Mouse (Mus musculus): ENCODE results near the gene Msh5. TPM values are rescaled to one million over a fixed set of nuclear protein-coding genes. Genes with fewer than 3 reads are reported as not detected.
"Not testable (repeated sequence)": the region's sequence is repeated elsewhere in the genome, so short reads cannot be mapped to it uniquely, and the experiment has no call there.

Msh5 gene
- polyA plus RNA-seq, 1 experiment, result 1.5 TPM

DNA sequence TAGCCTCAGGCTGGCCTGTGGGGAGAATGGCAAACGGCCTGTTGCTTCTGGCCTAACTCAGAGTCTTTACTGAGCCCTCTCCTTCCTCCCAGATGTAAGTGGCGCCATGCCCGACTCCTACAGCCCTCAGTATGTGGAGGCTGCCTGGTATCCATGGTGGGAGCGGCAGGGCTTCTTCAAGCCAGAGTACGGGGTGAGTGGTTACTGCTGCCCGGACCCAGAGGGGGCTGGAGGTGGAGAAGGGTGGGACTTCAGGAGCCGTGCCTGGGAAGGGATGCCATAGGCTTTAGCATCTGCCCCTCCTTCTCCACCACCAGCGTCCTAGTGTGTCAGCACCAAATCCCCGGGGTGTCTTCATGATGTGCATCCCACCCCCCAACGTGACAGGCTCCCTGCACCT lies 41.4 kb downstream of the Msh5 start:
- DNase-seq (ENCODE audit: extremely low spot score in 1 of 2, low spot score in 1 of 2), result no peak

- no peak for DNase-seq (ENCODE audit: extremely low spot score in 1 of 2, low spot score in 1 of 2)
Measured at GRCm38 (mm10) chr17:35004075-35004717, 42.3 kb downstream of the Msh5 start.

GRCm38 (mm10) chr17:35003022-35003838 lies 43.3 kb downstream of the Msh5 start:
- DNase-seq (ENCODE audit: extremely low spot score in 1 of 2, low spot score in 1 of 2), result no peak

- DNase-seq (ENCODE audit: extremely low spot score in 1 of 2, low spot score in 1 of 2), result no peak
Measured at GRCm38 (mm10) chr17:35002153-35002865, 44.2 kb downstream of the Msh5 start.

DNA sequence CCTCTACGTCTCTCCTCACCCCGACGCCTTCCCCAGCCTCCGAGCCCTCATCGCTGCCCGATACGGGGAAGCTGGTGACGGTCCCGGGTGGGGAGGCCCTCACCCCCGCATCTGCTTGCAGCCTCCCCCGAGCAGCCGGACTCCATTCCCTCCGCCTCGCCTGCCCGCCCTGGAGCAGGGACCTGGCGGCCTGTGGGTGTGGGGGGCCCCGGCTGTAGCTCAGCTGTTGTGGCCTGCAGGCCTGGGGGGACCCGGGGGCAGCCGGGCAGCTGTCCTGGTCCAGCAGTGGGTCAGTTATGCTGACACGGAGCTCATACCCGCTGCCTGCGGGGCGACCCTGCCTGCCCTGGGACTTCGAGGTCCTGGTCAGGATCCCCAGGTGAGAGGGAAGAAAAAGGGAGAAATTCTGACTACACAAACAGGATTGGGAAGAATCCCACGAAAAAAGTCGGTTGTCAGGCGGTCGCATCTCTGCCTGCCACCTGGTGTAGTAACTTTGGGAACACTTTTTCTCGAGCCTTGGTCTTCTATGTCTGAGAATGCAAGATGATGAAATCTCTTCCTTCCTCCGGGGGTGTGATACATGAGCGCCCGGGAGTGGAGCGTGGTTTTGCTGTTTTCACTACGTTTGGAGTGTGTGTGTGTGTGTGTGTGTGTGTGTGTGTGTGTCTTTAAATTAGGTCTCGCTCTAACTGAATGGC lies 44.9 kb downstream of the Msh5 start:
- DNase-seq (ENCODE audit: extremely low spot score in 1 of 2, low spot score in 1 of 2), result peak in 1 of 2 experiments; percentile 56

GRCm38 (mm10) chr17:35000717-35001451 lies 45.7 kb downstream of the Msh5 start, which contains the start of gene Vars:
Gene Vars (plus strand): TSS chr17:35000987.
- DNase-seq (ENCODE audit: extremely low spot score in 1 of 2, low spot score in 1 of 2), result peak; percentile 33 to 73

DNA sequence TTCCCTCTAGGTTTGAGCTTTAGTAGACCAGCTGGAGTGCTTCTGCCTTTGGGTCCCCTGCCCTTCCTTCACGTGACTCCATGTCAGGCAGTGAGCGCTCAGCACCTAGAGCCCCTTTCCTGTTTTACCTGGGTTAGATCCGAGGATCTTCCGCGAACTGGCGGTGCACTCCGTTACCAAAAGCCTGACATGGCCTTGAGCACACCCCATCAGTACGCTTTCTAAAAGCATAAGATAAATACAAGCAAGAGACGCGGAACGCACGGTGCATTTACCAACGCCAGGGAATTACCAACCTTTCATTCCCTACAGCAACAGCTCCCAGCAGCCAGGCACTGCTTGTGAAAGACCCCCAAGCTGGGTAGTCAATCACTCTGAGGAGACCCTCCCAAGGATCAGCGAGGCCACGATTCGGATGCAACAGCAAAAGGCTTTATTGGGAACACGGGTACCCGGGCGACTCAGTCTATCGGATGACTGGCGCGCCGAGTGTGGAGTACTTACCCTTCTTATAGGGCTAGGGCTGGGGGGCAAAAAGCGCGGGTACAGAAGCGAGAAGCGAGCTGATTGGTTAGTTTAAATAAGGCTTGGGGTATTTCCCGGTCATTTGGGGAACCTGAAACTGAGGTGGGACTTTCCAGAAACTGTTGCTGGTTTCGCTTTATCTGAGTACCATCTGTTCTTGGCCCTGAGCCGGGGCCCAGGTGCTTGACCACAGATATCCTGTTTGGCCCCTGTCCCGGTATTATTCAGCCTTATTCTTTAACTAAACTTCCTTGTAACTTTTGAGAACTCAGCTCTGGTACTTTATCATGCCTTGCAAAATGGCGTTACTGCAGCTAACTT lies 46.5 kb downstream of the Msh5 start:
- DNase-seq (ENCODE audit: extremely low spot score in 1 of 2, low spot score in 1 of 2), result not testable (repeated sequence)

DNA sequence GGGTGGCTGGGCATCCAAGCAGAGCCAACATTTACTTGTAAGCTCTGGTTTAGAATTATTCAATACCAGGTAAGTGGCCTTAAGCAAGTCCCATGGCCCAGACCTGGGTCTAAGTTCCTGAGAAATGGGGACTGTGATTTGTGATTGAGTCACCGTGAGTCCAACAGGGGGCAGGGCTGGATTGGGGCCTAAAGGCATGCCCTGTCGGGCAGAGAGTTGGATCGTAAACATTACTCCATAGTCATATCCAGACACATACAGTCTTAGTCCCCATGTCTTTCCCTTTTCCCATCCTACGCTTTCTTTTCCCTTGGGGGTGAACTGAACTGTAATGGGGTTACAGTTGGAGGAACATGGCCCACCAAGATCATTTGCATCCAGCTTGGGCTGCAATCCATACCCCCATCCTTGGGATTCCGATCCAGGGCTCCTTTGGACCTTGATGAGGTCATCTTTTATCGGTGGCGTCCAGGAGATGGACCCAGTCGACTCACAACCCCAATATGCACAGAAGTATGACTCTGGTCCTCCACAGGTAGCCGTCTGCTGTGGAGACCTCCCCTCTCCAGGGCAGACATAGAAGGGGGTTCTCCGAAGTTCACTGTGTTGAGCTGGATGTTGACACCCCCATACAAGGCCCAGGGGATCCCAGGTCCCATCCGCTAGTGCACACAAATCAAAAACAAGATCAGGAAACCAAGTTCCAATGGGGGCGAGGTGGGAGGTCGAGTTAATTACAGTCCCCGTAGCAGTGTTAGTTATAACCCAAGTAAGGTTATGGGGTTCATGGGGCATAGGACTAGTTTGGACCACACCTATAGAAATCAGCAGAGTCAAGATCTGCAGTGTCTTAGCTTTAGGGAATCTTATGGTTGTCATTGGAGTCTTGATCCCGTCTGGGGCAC lies 47.8 kb downstream of the Msh5 start:
- no peak for DNase-seq (ENCODE audit: extremely low spot score in 1 of 2, low spot score in 1 of 2)

DNA sequence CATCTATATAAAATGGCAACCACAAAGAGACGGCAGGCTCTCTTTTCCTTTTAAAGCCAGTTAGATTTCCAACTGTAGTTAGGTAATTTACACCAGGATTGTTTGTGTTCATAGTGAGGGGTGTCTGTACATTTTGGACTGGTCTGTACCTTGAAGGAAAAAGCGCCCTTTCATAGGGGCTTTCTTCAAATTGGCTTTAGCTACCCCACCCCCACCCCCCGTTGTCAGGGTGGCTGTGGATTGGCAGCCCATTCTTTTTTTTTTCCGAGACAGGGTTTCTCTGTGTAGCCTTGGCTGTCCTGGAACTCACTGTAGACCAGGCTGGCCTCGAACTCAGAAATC lies 49.4 kb downstream of the Msh5 start:
- DNase-seq (ENCODE audit: extremely low spot score in 1 of 2, low spot score in 1 of 2), result no peak

- no peak for DNase-seq (ENCODE audit: extremely low spot score in 1 of 2, low spot score in 1 of 2)
Measured at GRCm38 (mm10) chr17:34996411-34997141, 50.0 kb downstream of the Msh5 start.

GRCm38 (mm10) chr17:34995927-34996326 lies 50.6 kb downstream of the Msh5 start:
- not testable (repeated sequence) for DNase-seq (ENCODE audit: extremely low spot score in 1 of 2, low spot score in 1 of 2)

- not testable (repeated sequence) for DNase-seq (ENCODE audit: extremely low spot score in 1 of 2, low spot score in 1 of 2)
Measured at GRCm38 (mm10) chr17:34995192-34995591, 51.4 kb downstream of the Msh5 start.

- no peak for DNase-seq (ENCODE audit: extremely low spot score in 1 of 2, low spot score in 1 of 2)
Measured at GRCm38 (mm10) chr17:34994751-34995150, 51.8 kb downstream of the Msh5 start.

DNA sequence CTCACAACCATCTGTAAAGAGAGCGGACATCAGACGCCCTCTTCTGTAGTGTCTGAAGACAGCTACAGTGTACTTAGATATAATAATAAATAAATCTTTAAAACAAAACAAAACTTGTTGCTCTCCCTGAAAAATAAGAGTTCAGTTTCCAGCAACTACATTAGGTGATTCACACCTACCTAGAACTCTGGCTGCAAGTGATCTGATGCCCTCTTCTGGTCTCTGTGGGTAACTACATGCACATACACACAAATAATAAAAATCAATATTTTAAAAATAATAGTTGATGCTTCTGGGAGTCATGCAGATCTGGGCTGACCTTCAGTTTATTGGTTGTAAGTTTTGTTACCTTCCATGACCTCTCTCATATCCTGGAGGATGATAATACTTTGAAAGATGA lies 62.3 kb downstream of the Msh5 start:
- peak in 1 of 2 experiments; percentile 32 for DNase-seq (ENCODE audit: extremely low spot score in 1 of 2, low spot score in 1 of 2)

DNA sequence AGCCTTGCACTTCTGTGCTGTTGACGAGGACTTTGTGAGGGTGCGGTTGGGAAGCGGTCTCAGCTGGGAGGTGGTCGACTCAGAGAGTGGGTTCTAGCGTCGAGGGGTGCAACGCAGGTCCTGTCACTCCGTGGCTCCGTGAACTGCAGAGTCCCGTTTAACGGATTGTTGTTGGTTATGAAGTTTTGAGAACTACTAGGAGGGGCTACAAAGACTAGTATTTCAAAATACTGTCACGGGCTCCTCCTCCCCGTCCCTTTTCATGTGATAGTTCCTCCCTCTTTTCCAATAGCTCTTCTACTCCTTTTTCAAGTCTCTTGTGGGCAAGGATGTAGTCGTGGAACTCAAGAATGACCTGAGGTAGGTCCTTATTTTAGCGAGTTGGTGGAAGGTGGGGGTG lies 64.2 kb downstream of the Msh5 start:
- DNase-seq (ENCODE audit: extremely low spot score in 1 of 2, low spot score in 1 of 2), result no peak

GRCm38 (mm10) chr17:34981690-34982180 lies 64.8 kb downstream of the Msh5 start, which contains the start of gene Lsm2:
Gene Lsm2 (plus strand): TSS chr17:34981862.
- DNase-seq (ENCODE audit: extremely low spot score in 1 of 2, low spot score in 1 of 2), result peak; percentile 85 to 93

DNA sequence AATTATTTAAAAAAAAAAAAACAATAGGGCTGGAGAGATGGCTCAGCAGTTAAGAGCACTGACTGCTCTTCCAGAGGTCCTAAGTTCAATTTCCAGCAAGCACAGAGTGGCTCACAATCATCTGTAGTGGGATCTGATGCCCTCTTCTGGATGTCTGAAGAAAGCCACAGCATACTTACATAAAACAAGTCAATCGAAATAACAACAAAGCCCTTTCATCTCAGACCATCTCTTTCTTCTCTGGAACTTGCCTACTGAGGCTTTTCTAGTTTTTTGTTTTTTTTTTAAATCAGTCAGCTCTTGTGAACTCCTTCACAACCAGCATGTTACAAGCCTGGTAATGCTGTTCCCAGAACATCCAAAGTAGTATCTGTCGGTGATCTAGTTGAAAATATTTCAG lies 65.9 kb downstream of the Msh5 start:
- DNase-seq (ENCODE audit: extremely low spot score in 1 of 2, low spot score in 1 of 2), result peak in 1 of 2 experiments; percentile 65

Measured in frontal cortex, adult 2 months (tissue).